Mouse (Mus musculus) kidney, adult 8-10 months (tissue): Measurements from ENCODE around the gene Kiss1.
"Not testable (repeated sequence)": the region's sequence is repeated elsewhere in the genome, so short reads cannot be mapped to it uniquely, and the experiment has no call there.

Source experiments
- DNase-seq, 2 experiments: peaks; one replicate each; pipeline ENCODE4 v3.0.0; 2022

Kiss1 gene

GRCm38 (mm10) chr1:133323333-133323732 lies 1.7 kb downstream of the Kiss1 start:
- DNase-seq, result no peak

DNA sequence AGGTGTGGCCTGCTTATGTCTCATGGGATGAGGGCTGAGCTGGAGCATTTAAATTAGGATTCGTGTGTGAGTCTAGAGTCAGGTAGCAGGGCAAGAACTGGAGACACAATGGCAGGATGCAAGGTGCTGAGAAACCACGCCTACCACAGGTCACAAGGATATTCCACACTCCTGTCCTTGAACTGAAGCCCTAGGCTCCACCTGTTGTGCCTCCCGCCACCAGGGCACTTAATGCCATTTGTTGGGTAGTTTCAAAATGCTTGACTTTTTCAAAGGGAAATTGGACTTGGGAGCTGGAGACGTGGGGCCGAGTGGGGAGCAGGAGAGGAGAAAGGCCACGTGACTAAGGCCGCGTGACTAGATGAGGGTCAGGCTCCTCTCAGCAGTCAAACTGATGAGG lies 4.3 kb downstream of the Kiss1 start:
- DNase-seq, result no peak

DNA sequence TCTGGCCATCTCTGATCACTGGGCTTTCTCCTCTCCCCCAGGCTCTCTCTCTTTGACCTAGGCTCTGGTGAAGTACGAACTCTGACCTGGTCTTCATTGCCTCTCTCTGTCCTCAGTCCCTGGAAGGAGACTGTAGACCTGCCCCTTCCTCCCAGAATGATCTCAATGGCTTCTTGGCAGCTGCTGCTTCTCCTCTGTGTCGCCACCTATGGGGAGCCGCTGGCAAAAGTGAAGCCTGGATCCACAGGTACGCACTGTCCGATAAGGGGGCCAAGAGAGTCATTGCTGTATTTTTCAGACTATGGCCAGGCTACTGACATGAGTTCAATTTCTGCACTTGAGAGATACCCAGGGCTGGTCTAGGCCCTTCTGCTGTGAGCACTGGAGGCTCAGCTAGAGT lies 5.4 kb downstream of the Kiss1 start:
- DNase-seq, result no peak

- no peak for DNase-seq
Measured at GRCm38 (mm10) chr1:133328299-133328795, 6.7 kb downstream of the Kiss1 start.

DNA sequence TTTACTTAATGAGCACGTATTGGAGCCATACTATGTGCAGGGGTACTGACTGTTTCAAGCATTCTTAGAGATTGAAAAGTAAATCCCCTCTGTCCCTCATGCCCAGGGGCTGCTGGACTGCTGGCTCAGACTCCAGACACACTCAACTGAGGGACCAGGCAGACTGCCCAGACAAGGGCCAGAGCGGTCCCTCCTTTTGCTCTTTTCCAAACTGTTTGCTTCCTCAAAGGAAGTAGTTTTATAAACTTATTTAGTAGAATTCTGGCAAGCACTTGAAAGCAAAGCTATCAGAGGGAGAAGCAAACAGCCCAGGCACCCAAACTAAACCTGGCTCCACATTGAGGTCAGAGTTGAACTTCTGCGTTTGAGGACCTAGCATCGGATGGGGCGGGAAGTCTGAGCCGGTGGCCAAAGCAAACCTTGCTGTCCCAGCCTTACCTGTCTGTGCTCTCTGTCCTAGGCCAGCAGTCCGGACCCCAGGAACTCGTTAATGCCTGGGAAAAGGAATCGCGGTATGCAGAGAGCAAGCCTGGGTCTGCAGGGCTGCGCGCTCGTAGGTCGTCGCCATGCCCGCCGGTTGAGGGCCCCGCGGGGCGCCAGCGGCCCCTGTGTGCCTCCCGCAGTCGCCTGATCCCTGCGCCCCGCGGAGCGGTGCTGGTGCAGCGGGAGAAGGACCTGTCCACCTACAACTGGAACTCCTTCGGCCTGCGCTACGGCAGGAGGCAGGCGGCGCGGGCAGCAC lies 7.4 kb downstream of the Kiss1 start:
- DNase-seq, result no peak

GRCm38 (mm10) chr1:133329638-133329964 lies 7.9 kb downstream of the Kiss1 start:
- DNase-seq, result no peak

GRCm38 (mm10) chr1:133331142-133331541 lies 9.5 kb downstream of the Kiss1 start:
- no peak for DNase-seq

- no peak for DNase-seq
Measured at GRCm38 (mm10) chr1:133332656-133333430, 11.2 kb downstream of the Kiss1 start.

DNA sequence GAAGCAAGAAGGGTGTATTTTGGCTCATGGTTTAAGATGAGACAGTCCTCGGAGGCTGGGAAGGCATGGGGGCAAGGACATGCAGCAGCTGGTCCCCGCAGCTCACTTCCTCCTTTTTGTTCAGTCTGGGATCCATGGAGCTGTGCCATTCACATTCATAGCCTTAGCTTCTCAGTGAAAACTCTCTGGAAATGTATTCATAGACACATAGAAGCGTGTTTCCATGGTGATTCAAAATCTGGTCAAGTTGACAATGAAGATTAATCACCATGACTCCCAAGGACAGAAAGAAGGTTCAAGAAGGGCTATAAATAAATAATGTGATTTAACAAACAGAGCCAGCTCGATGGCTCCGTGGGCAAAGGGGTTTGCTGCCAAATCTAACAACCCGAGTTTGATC lies 12.3 kb downstream of the Kiss1 start:
- no peak for DNase-seq

DNA sequence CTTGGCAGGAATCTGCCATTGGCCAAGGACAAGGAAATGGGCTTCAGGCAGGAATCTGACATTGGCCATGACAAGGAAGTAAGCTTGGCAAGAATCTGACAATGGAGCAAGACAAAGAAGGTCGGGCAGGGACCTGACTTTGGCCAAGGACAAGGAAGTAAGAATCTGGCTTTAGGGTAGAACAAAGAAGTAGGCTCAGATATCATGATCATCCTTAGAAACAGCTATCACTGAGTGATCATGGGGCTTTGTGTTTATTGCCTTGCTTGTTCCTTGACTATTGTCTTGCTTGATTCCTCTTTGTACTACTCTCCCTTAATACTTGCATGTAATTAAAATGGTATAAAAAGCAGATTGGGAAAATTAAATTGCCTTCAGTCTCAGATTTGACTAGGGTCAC lies 18.7 kb downstream of the Kiss1 start:
- not testable (repeated sequence) for DNase-seq

- DNase-seq, result no peak
Measured at GRCm38 (mm10) chr1:133344357-133344756, 22.7 kb downstream of the Kiss1 start.

DNA sequence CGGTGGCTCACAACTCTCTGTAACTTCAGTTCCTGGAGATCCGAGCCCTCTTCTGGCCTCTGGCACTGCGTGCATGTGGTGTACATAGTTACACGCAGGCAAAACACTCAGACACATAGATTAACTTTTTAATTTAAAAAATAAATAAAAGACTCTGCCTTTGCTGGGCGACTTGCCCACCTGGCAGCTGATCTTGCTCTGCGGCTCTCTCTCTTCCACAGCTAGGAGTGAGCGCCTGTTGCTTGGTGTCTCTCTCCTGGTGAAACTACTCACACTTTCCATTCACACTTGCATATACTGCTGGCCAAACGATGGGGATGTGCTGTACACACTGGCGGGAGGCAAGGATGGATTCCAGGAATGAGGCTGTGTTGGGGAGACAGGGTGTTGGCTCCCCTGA lies 24.9 kb downstream of the Kiss1 start:
- DNase-seq, result no peak

GRCm38 (mm10) chr1:133347226-133347625 lies 25.6 kb downstream of the Kiss1 start:
- no peak for DNase-seq

DNA sequence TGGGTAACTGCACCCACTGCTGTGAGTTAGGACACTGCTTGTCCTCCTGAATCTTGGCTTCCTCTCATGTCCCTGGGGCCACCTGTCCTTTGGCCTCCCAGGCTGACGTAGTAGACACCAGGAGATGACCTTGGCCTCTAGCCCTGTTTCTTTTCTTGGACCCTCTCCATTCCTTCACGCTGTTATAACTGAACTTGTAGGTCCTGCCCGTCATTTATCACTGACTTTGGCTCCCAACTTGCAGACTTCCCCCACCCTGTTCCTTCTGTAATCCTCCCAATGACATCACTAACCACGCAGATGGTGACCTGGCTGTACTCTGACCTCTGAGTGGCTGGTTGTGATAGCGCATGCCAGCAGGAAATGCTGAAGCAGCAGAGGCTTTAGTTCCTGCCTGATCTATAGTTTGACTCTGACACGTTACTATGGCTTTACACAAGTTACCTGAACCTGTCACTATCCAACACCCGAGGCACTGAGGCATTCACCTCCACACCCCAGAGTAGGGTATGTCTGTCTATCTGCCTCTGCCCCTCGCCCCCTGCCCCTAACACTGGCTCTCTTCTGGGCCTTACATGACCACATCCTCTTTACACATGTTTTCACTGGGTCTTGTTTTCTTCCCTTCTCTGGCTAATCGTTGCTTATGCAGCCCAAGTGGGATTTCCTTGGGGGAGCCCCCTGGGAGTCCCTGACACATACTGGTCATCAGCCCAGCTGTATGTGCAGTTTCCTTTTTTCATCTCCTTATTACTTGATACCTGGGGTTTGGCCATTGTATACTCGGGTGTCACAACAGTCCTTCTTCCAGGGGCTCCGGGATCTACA lies 26.2 kb downstream of the Kiss1 start:
- peak; percentile 53 to 56 for DNase-seq

DNA sequence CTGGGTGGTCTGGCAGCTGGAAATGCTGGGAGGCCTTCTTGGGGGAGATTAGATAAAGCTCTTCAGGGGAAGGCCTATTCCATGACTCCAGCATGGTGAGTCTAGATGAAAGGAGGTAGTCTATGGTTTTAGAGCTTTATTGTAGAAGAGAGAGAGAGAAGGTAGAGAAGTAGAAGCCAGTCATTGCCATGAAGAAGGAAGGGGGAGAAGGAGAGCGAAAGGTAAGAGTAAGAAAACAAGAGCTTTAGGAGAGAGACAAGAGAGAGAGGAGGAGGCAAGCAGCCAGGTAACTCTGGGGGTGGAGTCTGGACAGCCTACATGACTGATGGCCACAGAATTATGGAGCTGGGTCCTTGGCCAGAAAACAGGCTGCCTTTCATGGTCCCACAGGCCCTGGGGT lies 28.5 kb downstream of the Kiss1 start, which contains the start of gene Ren1:
Gene Ren1 (plus strand): TSS at position 301 of the 400 bp plus-strand sequence.
- DNase-seq, result no peak

- DNase-seq, result no peak
Measured at GRCm38 (mm10) chr1:133351762-133352161, 30.1 kb downstream of the Kiss1 start.

GRCm38 (mm10) chr1:133353371-133353809 lies 31.7 kb downstream of the Kiss1 start:
- DNase-seq, result peak; percentile 78 to 89

DNA sequence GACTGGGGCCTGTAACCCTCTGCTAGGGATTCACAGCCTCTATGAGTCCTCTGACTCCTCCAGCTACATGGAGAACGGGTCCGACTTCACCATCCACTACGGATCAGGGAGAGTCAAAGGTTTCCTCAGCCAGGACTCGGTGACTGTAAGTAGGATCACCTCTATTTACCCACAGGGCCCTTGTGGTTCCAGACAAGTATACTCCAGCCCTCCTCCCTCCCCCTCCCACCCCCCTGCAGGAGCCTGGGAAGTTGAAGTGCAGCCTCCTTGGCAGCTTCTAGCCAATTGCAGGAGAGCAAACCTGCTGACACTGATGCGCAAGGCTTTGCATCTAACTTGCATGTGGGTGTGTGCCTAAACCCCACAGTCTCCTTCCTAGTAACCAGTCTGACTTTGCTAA lies 33.8 kb downstream of the Kiss1 start:
- no peak for DNase-seq

- no peak for DNase-seq
Measured at GRCm38 (mm10) chr1:133355912-133356311, 34.2 kb downstream of the Kiss1 start.

- no peak for DNase-seq
Measured at GRCm38 (mm10) chr1:133356330-133356729, 34.7 kb downstream of the Kiss1 start.

GRCm38 (mm10) chr1:133361006-133361405 lies 39.3 kb downstream of the Kiss1 start:
- no peak for DNase-seq

DNA sequence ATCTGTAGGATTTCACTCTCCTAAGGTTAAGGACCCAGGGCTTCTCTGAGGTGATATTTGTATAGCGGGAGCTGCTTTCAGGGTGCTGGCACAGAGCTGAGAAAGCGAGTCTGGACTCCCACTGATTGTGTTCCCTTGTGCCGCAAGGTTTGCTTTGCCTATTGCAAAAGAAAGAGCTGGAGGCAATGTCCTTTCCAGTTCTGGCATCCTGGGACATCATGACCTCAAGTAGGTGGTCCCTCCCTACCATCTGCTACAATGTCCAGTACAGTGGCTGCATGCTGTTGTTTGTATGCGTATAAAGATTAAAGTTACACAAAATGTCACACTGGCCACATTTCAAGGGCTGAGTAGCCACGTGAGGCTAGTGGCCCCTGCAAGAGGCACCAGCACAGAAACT lies 40.4 kb downstream of the Kiss1 start:
- DNase-seq, result no peak
